Mouse (Mus musculus) olfactory bulb, adult 2 months (tissue): ENCODE data around the gene Erich4. TPM values are rescaled to one million over a fixed set of nuclear protein-coding genes. Genes with fewer than 3 reads are reported as not detected.

Experiments used
- H3K27ac ChIP-seq: fragments of 200-500 bp; 2 replicates; pipeline ENCODE4 v1.5.1; 2012; ENCODE audit warnings: low read depth, low read length; ENCODE audit not compliant: insufficient read depth
- H3K4me1 ChIP-seq: fragments of 200-500 bp; 2 replicates; pipeline ENCODE4 v1.6.1; 2012; ENCODE audit warnings: low read length; ENCODE audit not compliant: control insufficient read depth, insufficient read depth
- H3K4me3 ChIP-seq: fragments of 200-500 bp; 2 replicates; pipeline ENCODE4 v1.5.1; 2012; ENCODE audit warnings: mild to moderate bottlenecking, low read depth, low read length, moderate library complexity; ENCODE audit not compliant: insufficient read depth
- CTCF ChIP-seq: fragments of 200-500 bp; IDR thresholded peaks from 2 replicates; pipeline ENCODE4 v1.5.1; 2012; ENCODE audit warnings: low read depth, mild to moderate bottlenecking, low read length, moderate library complexity; ENCODE audit not compliant: insufficient read depth
- POLR2A ChIP-seq: fragments of 200-500 bp; IDR thresholded peaks from 2 replicates; pipeline ENCODE4 v1.6.1; 2012; ENCODE audit warnings: mild to moderate bottlenecking, low read depth, low read length, moderate library complexity; ENCODE audit not compliant: insufficient read depth
- WGBS: fragments of 180-500 bp; shearing (Covaris S2); methylation state at CpG from one replicate; pipeline ENCODE4 v1.1.7; 2018; 5-methylcytosine and 5-hydroxymethylcytosine counted together
- polyA plus RNA-seq: library from polyadenylated mRNA; stranded (reverse); fragments of >200 nt; gene quantifications from 2 replicates; pipeline ENCODE4 v1.2.4, GENCODE M21; 2012; ENCODE audit warnings: low replicate concordance; ENCODE audit not compliant: missing spikeins, insufficient read depth, insufficient read length

Erich4 gene
- polyA plus RNA-seq, result not detected in 2 replicates

GRCm38 (mm10) chr7:25615706-25616011 lies at the start of gene Erich4:
Erich4 (minus strand) TSS chr7:25615892.
- TF ChIP-seq POLR2A, result no peak
- no peak for TF ChIP-seq CTCF
- 80% methylated on average over 5 of the region's 5 CpGs for WGBS
- no peak within 1 kb of the TSS for H3K4me3 ChIP-seq
- no peak within 1 kb of the TSS for H3K27ac ChIP-seq
- peaks cover 3% of the 10 kb centered on the region; the same call in 1 of the 2 replicates for H3K4me1 ChIP-seq

GRCm38 (mm10) chr7:25658657-25659472 lies 43.2 kb upstream of the Erich4 start, which contains the start of the genes Bckdha and Exosc5:
Bckdha (minus strand) TSS chr7:25658981.
Exosc5 (plus strand) TSS chr7:25659164.
- Histone ChIP-seq H3K27ac (peak within 1 kb of the TSS; percentile 96), H3K4me3 (peak within 1 kb of the TSS; percentile 80), H3K4me1 (peaks cover 14% of the 10 kb centered on the region)
- peak; percentile 57 for TF ChIP-seq POLR2A
- TF ChIP-seq CTCF, result no peak
- under 1% methylated on average over 50 of the region's 50 CpGs for WGBS

GRCm38 (mm10) chr7:25657785-25658184 lies 42.1 kb upstream of the Erich4 start:
- Histone ChIP-seq H3K4me3 (peak overlapping the region; percentile 62), H3K4me1 (peaks cover 16% of the 10 kb centered on the region), H3K27ac (no peak overlapping the region)
- TF ChIP-seq POLR2A (no peak), CTCF (no peak)
- WGBS, result 21% methylated on average over 10 of the region's 10 CpGs

GRCm38 (mm10) chr7:25655601-25656428 lies 40.1 kb upstream of the Erich4 start:
- Histone ChIP-seq H3K4me1 (peaks cover 16% of the 10 kb centered on the region), H3K4me3 (no peak overlapping the region), H3K27ac (no peak overlapping the region)
- 74% methylated on average over 11 of the region's 11 CpGs for WGBS
- no peak for TF ChIP-seq POLR2A
- no peak for TF ChIP-seq CTCF

- WGBS, result 92% methylated on average over 12 of the region's 12 CpGs
- Histone ChIP-seq H3K27ac (no peak overlapping the region), H3K4me1 (peaks cover 22% of the 10 kb centered on the region), H3K4me3 (no peak overlapping the region)
- TF ChIP-seq CTCF (no peak), POLR2A (no peak)
These were observed 36.6 kb upstream of the Erich4 start for GRCm38 (mm10) chr7:25652244-25652759.

- no peak overlapping the region for H3K4me3 ChIP-seq
- no peak for TF ChIP-seq POLR2A
- no peak for TF ChIP-seq CTCF
- H3K27ac ChIP-seq, result no peak overlapping the region
- peaks cover 14% of the 10 kb centered on the region for H3K4me1 ChIP-seq
- 88% methylated on average over 8 of the region's 8 CpGs for WGBS
These were observed 35.6 kb upstream of the Erich4 start for GRCm38 (mm10) chr7:25651281-25651680.

- Histone ChIP-seq H3K27ac (no peak overlapping the region), H3K4me1 (peaks cover 11% of the 10 kb centered on the region), H3K4me3 (no peak overlapping the region)
- WGBS, result 69% methylated on average over 5 of the region's 5 CpGs
- TF ChIP-seq POLR2A (no peak), CTCF (no peak)
These were observed 34.1 kb upstream of the Erich4 start for GRCm38 (mm10) chr7:25649839-25650238.

- H3K4me3 ChIP-seq, result no peak overlapping the region
- TF ChIP-seq CTCF, result no peak
- no peak for TF ChIP-seq POLR2A
- WGBS, result 60% methylated on average over 5 of the region's 5 CpGs
- no peak overlapping the region for H3K27ac ChIP-seq
- peaks cover 9% of the 10 kb centered on the region for H3K4me1 ChIP-seq
These were observed 32.0 kb upstream of the Erich4 start for GRCm38 (mm10) chr7:25647574-25648123.
